Mouse (Mus musculus) cerebellum, adult 2 months (tissue): ENCODE measurements at regions not wholly inside any gene's neighbourhood (a gene's known extent, or its start where the extent isn't known, plus 50 kb on each side); places are given as distances from the start of the nearest gene placed in this dataset.

Experiments
- CTCF ChIP-seq: fragments of 200-500 bp; IDR thresholded peaks from 2 replicates; pipeline ENCODE4 v1.5.1; 2011; ENCODE audit warnings: low read depth, mild to moderate bottlenecking, control low read depth, low read length, moderate library complexity, borderline replicate concordance; ENCODE audit not compliant: insufficient read depth
- POLR2A ChIP-seq: fragments of 200-500 bp; IDR thresholded peaks from 2 replicates; pipeline ENCODE4 v1.6.1; 2011; ENCODE audit warnings: low read length, control low read depth, borderline replicate concordance; ENCODE audit not compliant: insufficient read depth

DNA sequence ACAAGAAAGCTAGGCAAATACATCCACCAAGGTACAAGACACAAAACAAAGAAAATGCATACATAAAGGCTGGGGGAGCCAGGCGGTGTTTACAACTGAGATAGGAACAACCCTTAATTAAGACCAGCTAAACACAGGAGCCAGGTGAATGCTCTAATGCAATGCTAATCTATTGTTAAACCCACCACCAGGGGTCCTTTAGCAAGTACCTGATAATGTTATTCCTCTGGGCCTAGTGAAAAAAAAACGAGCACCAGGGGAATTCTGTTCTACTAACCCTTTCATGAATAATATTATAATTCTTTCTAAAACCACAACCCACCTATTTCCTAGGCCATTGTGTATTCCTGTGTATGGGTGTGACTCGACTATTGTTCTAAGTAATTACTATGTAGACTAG, 61.5 kb upstream of the Slc4a10 start:
- TF ChIP-seq POLR2A (no peak), CTCF (no peak)
